Mouse (Mus musculus): ENCODE results near the gene Acin1.

Gene Acin1

GRCm38 (mm10) chr14:54669381-54669780 lies 17.4 kb downstream of the Acin1 start:
- no peak for TF ChIP-seq GATA4 (IDR thresholded peaks at IDR 0.05; ENCODE audit: insufficient replicate concordance, low read length)

DNA sequence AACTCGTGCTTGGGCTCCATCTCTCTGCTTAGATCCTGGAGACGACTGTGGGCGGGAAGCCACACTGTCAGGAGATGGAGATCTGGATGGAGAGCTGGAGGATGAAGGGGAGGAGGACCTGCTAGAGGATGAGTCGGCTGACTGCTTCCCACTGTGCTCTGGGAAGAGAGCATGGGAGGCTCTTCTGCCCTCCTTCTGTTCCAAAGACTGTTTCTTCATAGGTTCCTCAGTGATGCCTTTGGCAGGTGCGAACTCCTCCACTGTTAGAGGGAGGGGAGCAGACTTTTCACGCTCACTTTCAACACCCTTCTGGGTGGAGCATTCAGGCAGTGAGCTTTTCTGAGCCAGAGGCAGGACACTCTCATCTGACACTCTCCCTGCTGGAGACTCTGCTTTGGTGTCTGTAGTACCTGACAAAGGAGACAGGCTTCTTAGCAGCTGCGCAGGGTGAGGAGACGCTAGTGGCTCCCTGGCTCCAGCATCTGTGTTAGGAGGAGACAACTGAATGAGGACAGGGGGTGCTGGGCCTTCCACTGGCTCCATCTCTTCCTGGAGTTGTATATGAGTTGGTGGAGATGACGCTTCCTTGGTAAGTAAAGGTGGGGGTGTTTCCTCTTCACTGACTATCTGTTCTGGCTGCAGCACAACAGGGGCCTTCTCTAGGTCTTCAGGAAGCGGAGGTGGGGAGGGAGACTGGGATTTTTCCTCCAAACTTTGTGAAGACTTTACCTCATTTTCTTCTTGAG lies 22.1 kb downstream of the Acin1 start:
- no peak for TF ChIP-seq GATA4 (IDR thresholded peaks at IDR 0.05; ENCODE audit: insufficient replicate concordance, low read length)

GRCm38 (mm10) chr14:54660009-54660408 lies 26.7 kb downstream of the Acin1 start:
- no peak for TF ChIP-seq GATA4 (IDR thresholded peaks at IDR 0.05; ENCODE audit: insufficient replicate concordance, low read length)

- no peak; the same call in 1 of the 2 replicates for TF ChIP-seq GATA4 (IDR thresholded peaks at IDR 0.05; ENCODE audit: insufficient replicate concordance, low read length)
Observed at GRCm38 (mm10) chr14:54653496-54653895, 33.2 kb downstream of the Acin1 start.

DNA sequence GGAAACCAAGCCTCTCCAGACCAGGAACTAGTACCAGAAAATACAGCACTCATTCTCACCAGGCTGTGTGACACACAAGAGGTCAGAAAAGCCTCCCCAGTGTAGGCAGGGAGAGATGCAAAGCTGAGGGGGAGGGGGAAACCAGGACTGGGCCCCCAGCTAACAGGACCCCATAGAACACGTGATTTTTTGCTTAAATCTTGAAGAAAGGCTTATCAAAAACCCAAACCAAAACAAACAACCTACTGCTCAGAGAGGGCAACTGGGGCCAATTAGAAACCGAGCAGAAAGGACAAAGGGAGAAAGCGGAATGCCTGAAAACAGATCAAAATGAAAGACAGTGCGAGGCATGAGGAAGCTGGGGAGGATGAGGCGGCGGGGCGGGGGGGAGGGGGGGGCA lies 33.9 kb downstream of the Acin1 start:
- no peak for TF ChIP-seq GATA4 (IDR thresholded peaks at IDR 0.05; ENCODE audit: insufficient replicate concordance, low read length)

DNA sequence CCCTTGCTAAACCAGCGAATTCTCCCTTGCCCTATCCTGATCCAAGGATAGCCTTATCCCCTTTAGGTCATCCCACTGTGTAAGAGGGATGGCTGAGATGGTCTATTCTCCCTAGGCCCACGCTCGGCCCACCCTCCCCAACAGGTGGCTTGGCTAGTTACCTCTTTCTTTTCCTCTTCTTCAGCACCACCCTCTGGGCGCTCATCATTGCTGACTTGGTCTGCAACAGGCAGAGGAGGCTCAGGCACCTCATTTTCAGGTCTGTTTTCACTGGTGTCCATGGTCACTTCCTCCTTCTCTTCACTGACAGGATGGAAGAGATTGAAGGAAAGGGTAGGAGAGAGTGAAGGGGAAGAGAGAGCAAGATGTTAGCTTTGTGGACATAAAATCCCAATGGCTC lies 35.2 kb downstream of the Acin1 start:
- no peak for TF ChIP-seq GATA4 (IDR thresholded peaks at IDR 0.05; ENCODE audit: insufficient replicate concordance, low read length)

- TF ChIP-seq GATA4 (IDR thresholded peaks at IDR 0.05; ENCODE audit: insufficient replicate concordance, low read length) = no peak
Observed at GRCm38 (mm10) chr14:54650621-54651454, 35.9 kb downstream of the Acin1 start.

DNA sequence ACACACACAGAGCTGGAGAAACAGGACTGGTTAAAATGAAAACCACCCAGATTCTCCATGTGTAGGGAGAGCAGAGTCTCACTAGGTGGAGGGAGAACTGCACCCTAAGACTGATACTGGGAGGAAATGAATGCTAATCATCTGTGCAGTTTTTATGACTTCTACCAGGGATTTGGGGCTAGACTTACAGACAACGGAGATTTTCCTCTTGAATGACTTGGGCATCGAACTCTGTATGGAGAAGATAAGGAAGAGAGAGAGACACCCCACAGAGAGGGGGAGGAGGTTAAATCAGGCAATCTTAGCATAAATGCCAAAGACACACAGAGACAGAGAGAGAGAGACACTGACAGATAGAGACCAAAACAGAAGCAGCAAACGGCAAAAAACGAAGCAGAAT lies 38.8 kb downstream of the Acin1 start:
- no peak for TF ChIP-seq GATA4 (IDR thresholded peaks at IDR 0.05; ENCODE audit: insufficient replicate concordance, low read length)

DNA sequence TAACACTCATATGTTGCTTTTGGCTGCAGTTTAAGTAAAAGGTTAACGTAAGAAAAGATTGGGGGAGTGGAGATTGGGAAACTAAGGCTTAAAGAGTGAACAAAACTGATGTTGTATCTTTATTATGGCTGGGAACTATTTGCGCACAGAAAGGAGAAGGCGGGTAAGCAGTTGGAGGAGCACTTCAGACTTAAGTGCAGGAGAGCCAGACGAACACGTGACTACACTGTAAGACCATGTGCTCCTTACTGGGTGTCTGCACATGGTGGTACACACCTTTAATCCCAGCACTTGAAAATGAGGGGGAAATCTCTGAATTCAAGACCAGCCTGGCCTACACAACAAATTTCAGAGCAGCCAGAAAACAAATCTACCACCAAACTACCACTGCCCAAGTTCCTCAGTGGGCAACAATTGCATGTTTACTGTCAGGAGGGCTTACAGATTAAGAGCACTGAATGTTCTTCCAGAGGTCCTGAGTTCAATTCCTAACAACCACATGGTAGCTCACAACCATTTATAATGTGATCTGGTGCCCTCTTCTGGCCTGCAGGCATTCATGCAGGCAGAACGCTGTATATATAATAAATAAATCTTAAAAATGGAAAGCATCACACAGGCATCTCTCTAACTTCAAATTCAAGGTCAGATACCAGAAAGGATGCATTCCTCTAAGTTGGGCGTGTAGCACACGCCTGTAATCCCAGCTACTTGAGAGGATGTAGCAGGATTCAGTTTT lies 39.7 kb downstream of the Acin1 start:
- TF ChIP-seq GATA4 (IDR thresholded peaks at IDR 0.05; ENCODE audit: insufficient replicate concordance, low read length) = no peak

- TF ChIP-seq GATA4 (IDR thresholded peaks at IDR 0.05; ENCODE audit: insufficient replicate concordance, low read length) = no peak
Observed at GRCm38 (mm10) chr14:54646455-54646854, 40.3 kb downstream of the Acin1 start.

- no peak for TF ChIP-seq GATA4 (IDR thresholded peaks at IDR 0.05; ENCODE audit: insufficient replicate concordance, low read length)
Observed at GRCm38 (mm10) chr14:54644294-54644693, 42.4 kb downstream of the Acin1 start.

DNA sequence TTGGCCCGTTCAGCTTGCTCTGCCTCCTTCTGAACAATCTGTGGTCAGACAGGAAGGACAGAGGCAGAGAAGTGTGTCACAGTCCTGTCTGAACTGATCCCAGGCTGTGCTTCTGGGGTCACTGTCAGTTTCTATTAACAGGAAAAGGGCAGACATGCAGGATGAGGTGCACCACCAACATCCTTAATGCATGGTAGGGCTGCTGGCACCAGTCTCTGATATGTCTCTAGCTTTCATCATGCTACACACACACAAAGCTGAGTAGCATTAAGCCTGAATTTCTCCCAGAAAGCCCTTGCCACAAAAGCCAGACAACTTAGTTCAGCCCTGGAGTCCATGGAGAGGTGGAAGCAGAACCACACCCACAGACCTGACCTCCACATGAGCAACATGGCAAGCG lies 43.7 kb downstream of the Acin1 start:
- TF ChIP-seq GATA4 (IDR thresholded peaks at IDR 0.05; ENCODE audit: insufficient replicate concordance, low read length) = no peak

DNA sequence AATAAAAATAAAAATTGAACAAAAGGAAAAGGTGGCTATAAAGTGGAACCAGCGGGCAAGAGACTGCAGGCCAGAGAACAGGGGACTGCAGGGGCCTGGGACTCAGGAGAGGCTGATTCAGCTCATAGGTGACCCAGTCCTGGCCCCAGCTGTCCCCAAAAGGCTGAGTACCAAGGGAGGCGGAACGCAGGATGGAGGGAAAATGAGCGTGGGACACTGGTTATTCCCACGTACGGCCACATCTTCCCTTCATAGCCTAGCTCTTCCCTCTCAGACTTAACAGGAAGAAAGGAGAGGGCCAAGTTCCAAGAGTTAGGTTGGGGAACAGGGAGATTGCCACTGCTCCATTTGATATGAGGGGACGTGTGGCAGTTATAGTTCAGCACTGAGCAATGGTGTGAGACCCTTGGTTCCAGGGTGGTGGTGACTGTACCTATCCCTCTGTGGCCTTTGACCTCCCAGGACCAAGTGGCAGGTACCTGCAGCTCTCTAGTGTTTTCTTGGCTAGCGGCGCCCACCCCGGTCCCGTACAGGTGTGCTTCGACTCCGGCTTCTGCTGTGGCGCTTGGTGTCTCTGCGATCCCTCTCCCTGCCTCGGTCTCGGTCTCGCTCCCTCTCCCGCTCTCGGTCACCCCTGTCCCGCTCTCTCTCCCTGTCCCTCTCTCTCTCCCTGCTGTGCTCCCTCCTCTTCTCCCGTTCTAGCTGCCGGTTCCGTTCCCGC lies 44.3 kb downstream of the Acin1 start:
- TF ChIP-seq GATA4 (IDR thresholded peaks at IDR 0.05; ENCODE audit: insufficient replicate concordance, low read length) = no peak

DNA sequence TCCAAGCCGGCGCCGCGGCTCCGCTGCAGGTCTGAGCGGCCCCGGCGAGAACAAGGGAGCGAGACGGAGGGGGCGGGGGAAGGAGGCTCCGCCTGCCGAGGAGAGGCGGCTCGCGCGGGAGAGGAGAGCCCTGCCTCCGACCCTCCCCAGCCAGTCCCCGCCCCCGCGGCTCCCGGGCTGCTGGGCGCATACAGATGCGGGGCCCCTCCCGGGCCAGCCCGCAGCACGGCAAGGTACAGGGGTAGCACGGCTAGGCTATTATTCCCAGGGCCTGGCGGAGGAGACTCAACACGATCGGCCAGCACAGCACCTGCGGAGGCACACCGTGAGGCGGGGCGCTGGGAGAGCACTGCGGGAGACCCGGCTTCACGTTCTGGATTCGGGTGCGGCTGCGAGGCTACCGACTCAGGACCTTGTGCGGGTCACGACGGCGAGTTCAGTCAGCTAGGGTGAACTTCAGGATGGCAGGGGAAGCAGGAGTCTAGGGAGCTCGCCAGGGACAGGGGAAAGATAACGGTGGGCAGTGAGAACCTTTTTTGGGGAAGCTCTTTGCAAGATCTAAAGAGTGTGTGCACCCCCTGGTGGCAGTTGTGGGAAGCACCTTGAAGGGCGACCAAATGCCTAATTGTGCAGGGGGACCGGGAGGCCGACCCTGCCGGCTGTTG lies 45.3 kb downstream of the Acin1 start, which contains the start of gene Cdh24:
Gene Cdh24, minus strand, starts transcription at position 60 of the 665 bp plus-strand sequence.
- no peak for TF ChIP-seq GATA4 (IDR thresholded peaks at IDR 0.05; ENCODE audit: insufficient replicate concordance, low read length)

Measured in liver, adult (tissue).